Mouse (Mus musculus) intestine, embryonic 15.5 days (tissue): ENCODE measurements around the gene Ptgis. TPM values are rescaled to one million over a fixed set of nuclear protein-coding genes. Genes with fewer than 3 reads are reported as not detected.
A peak's percentile ranks its signal among the peaks of the same experiment; 100 is the strongest.

Experiments used
- ATAC-seq: fragments of 200-750 bp; cut with Nextera tagmentation; 2 replicates; pipeline ENCODE4 v1.8.0; 2017; ENCODE audit warnings: moderate TSS enrichment, moderate library complexity
- H3K27ac ChIP-seq: fragments of 300-500 bp; sonication (generic); 2 replicates; pipeline ENCODE4 v1.5.1; 2015; ENCODE audit warnings: mild to moderate bottlenecking, inconsistent platforms
- H3K27me3 ChIP-seq: fragments of 300-500 bp; sonication (generic); replicated peaks from 2 replicates; pipeline ENCODE4 v1.6.1; 2015; ENCODE audit warnings: inconsistent platforms
- H3K36me3 ChIP-seq: fragments of 300-500 bp; sonication (generic); 2 replicates; pipeline ENCODE4 v1.6.1; 2015; ENCODE audit warnings: inconsistent platforms
- H3K4me1 ChIP-seq: fragments of 300-500 bp; sonication (generic); replicated peaks from 2 replicates; pipeline ENCODE4 v1.6.1; 2015; ENCODE audit warnings: inconsistent platforms
- H3K4me2 ChIP-seq: fragments of 300-500 bp; sonication (generic); replicated peaks from 2 replicates; pipeline ENCODE4 v1.6.1; 2015; ENCODE audit warnings: mild to moderate bottlenecking, inconsistent platforms
- H3K4me3 ChIP-seq: fragments of 300-500 bp; sonication (generic); replicated peaks from 2 replicates; pipeline ENCODE4 v1.5.1; 2015; ENCODE audit warnings: inconsistent platforms
- H3K9ac ChIP-seq: fragments of 300-500 bp; sonication (generic); 2 replicates; pipeline ENCODE4 v1.6.1; 2015; ENCODE audit warnings: inconsistent platforms
- H3K9me3 ChIP-seq: fragments of 300-500 bp; sonication (generic); 2 replicates; pipeline ENCODE4 v1.6.1; 2016; ENCODE audit warnings: inconsistent platforms
- WGBS: fragments of 180-500 bp; shearing (Covaris S2); methylation state at CpG from one replicate; pipeline ENCODE4 v1.1.7; 2015; 5-methylcytosine and 5-hydroxymethylcytosine counted together
- polyA plus RNA-seq: library from polyadenylated mRNA; unstranded; fragments of >200 nt; fragmentation: Nextera tagmentation; extraction: Ambion mirVana; gene quantifications from 2 replicates; pipeline ENCODE4 v1.2.1, GENCODE M21; 2015

Gene Ptgis
- 12.0 and 13.4 TPM in 2 replicates for polyA plus RNA-seq

GRCm38 (mm10) chr2:167240008-167240964 is at the start of gene Ptgis:
Ptgis (minus strand) TSS chr2:167240604.
- 3% methylated on average over 41 of the region's 45 CpGs for WGBS
- Histone ChIP-seq H3K27me3 (no peaks in the 10 kb centered on the region; the same call in 1 of the 2 replicates), H3K27ac (peak within 1 kb of the TSS; percentile 40), H3K9me3 (no peaks in the 10 kb centered on the region), H3K36me3 (no peaks in the 10 kb centered on the region), H3K4me1 (peaks cover 12% of the 10 kb centered on the region), H3K4me3 (peak within 1 kb of the TSS; percentile 50), H3K9ac (peak within 1 kb of the TSS; percentile 56), H3K4me2 (peak within 1 kb of the TSS; percentile 88)
- ATAC-seq = peak; percentile 69

- H3K4me1 ChIP-seq = 0 out of 2 replicates have a peak, but pooled peaks cover 3% of the 10 kb centered on the region
- H3K27ac ChIP-seq = no peak overlapping the region
- H3K9ac ChIP-seq = no peak overlapping the region
- WGBS = 89% methylated on average over 13 of the region's 13 CpGs
- H3K4me2 ChIP-seq = no peak overlapping the region
- no peaks in the 10 kb centered on the region for H3K9me3 ChIP-seq
- H3K27me3 ChIP-seq = no peaks in the 10 kb centered on the region
- no peak overlapping the region for H3K4me3 ChIP-seq
- H3K36me3 ChIP-seq = no peaks in the 10 kb centered on the region
- no peak for ATAC-seq
Measured at GRCm38 (mm10) chr2:167281461-167281860, 41.1 kb upstream of the Ptgis start.

- H3K27me3 ChIP-seq = 0 out of 2 replicates have a peak, but pooled peaks cover 2% of the 10 kb centered on the region
- 80% methylated on average over 4 of the region's 4 CpGs for WGBS
- 0 out of 2 replicates have a peak, but pooled peaks cover 3% of the 10 kb centered on the region for H3K4me1 ChIP-seq
- no peak overlapping the region for H3K4me3 ChIP-seq
- no peaks in the 10 kb centered on the region for H3K36me3 ChIP-seq
- H3K4me2 ChIP-seq = no peak overlapping the region
- no peak overlapping the region for H3K9ac ChIP-seq
- H3K9me3 ChIP-seq = no peaks in the 10 kb centered on the region
- no peak overlapping the region for H3K27ac ChIP-seq
- peak; percentile 31; the same call in 1 of the 2 replicates for ATAC-seq
Measured at GRCm38 (mm10) chr2:167280986-167281310, 40.5 kb upstream of the Ptgis start.

GRCm38 (mm10) chr2:167280090-167280985 is 39.9 kb upstream of the Ptgis start:
- no peaks in the 10 kb centered on the region for H3K36me3 ChIP-seq
- H3K27ac ChIP-seq = no peak overlapping the region
- H3K27me3 ChIP-seq = 0 out of 2 replicates have a peak, but pooled peaks cover 2% of the 10 kb centered on the region
- no peaks in the 10 kb centered on the region for H3K9me3 ChIP-seq
- H3K4me1 ChIP-seq = 0 out of 2 replicates have a peak, but pooled peaks cover 3% of the 10 kb centered on the region
- H3K9ac ChIP-seq = no peak overlapping the region
- no peak overlapping the region for H3K4me3 ChIP-seq
- WGBS = 45% methylated on average over 26 of the region's 26 CpGs
- H3K4me2 ChIP-seq = no peak overlapping the region
- ATAC-seq = peak; percentile 69

- WGBS = 59% methylated on average over 17 of the region's 17 CpGs
- H3K4me2 ChIP-seq = no peak overlapping the region
- no peaks in the 10 kb centered on the region for H3K9me3 ChIP-seq
- ATAC-seq = peak; percentile 47; the same call in 1 of the 2 replicates
- H3K27ac ChIP-seq = no peak overlapping the region
- 0 out of 2 replicates have a peak, but pooled peaks cover 2% of the 10 kb centered on the region for H3K27me3 ChIP-seq
- no peaks in the 10 kb centered on the region for H3K36me3 ChIP-seq
- H3K4me1 ChIP-seq = 0 out of 2 replicates have a peak, but pooled peaks cover 3% of the 10 kb centered on the region
- no peak overlapping the region for H3K4me3 ChIP-seq
- H3K9ac ChIP-seq = no peak overlapping the region
Measured at GRCm38 (mm10) chr2:167278751-167279526, 38.5 kb upstream of the Ptgis start.

GRCm38 (mm10) chr2:167278011-167278410 is 37.6 kb upstream of the Ptgis start:
- H3K4me2 ChIP-seq = no peak overlapping the region
- no peaks in the 10 kb centered on the region for H3K9me3 ChIP-seq
- H3K27me3 ChIP-seq = 0 out of 2 replicates have a peak, but pooled peaks cover 2% of the 10 kb centered on the region
- H3K9ac ChIP-seq = no peak overlapping the region
- 0 out of 2 replicates have a peak, but pooled peaks cover 3% of the 10 kb centered on the region for H3K4me1 ChIP-seq
- no peak for ATAC-seq
- H3K27ac ChIP-seq = no peak overlapping the region
- H3K36me3 ChIP-seq = no peaks in the 10 kb centered on the region
- H3K4me3 ChIP-seq = no peak overlapping the region
- WGBS = 81% methylated on average over 7 of the region's 7 CpGs

- 0 out of 2 replicates have a peak, but pooled peaks cover 2% of the 10 kb centered on the region for H3K27me3 ChIP-seq
- H3K27ac ChIP-seq = no peak overlapping the region
- no peak overlapping the region for H3K4me2 ChIP-seq
- H3K9me3 ChIP-seq = no peaks in the 10 kb centered on the region
- H3K4me3 ChIP-seq = no peak overlapping the region
- WGBS = 80% methylated on average over 13 of the region's 13 CpGs
- no peaks in the 10 kb centered on the region for H3K36me3 ChIP-seq
- 0 out of 2 replicates have a peak, but pooled peaks cover 3% of the 10 kb centered on the region for H3K4me1 ChIP-seq
- H3K9ac ChIP-seq = no peak overlapping the region
- ATAC-seq = no peak
Measured at GRCm38 (mm10) chr2:167277026-167277425, 36.6 kb upstream of the Ptgis start.

GRCm38 (mm10) chr2:167275856-167276255 is 35.5 kb upstream of the Ptgis start:
- H3K9me3 ChIP-seq = no peaks in the 10 kb centered on the region
- 0 out of 2 replicates have a peak, but pooled peaks cover 1% of the 10 kb centered on the region for H3K4me1 ChIP-seq

GRCm38 (mm10) chr2:167274713-167275465 is 34.5 kb upstream of the Ptgis start:
- H3K9me3 ChIP-seq = no peaks in the 10 kb centered on the region

More at GRCm38 (mm10) chr2:167275856-167276255, 35.5 kb upstream of the Ptgis start:
- H3K4me2 ChIP-seq = no peak overlapping the region
- 89% methylated on average over 10 of the region's 10 CpGs for WGBS
- H3K36me3 ChIP-seq = no peaks in the 10 kb centered on the region
- H3K9ac ChIP-seq = no peak overlapping the region
- no peak for ATAC-seq
- 0 out of 2 replicates have a peak, but pooled peaks cover 2% of the 10 kb centered on the region for H3K27me3 ChIP-seq
- H3K4me3 ChIP-seq = no peak overlapping the region
- no peak overlapping the region for H3K27ac ChIP-seq

GRCm38 (mm10) chr2:167273206-167273740 is 32.9 kb upstream of the Ptgis start:
- Histone ChIP-seq H3K36me3 (no peaks in the 10 kb centered on the region), H3K27ac (no peak overlapping the region), H3K4me1 (no peaks in the 10 kb centered on the region), H3K9ac (no peak overlapping the region), H3K27me3 (0 out of 2 replicates have a peak, but pooled peaks cover 2% of the 10 kb centered on the region), H3K4me2 (no peak overlapping the region), H3K4me3 (no peak overlapping the region), H3K9me3 (no peaks in the 10 kb centered on the region)
- ATAC-seq = no peak
- WGBS = 79% methylated on average over 13 of the region's 13 CpGs

More at GRCm38 (mm10) chr2:167274713-167275465, 34.5 kb upstream of the Ptgis start:
- 55% methylated on average over 10 of the region's 10 CpGs for WGBS
- H3K4me3 ChIP-seq = no peak overlapping the region
- H3K27me3 ChIP-seq = 0 out of 2 replicates have a peak, but pooled peaks cover 2% of the 10 kb centered on the region
- H3K4me1 ChIP-seq = no peaks in the 10 kb centered on the region
- no peak overlapping the region for H3K9ac ChIP-seq
- no peak for ATAC-seq
- no peak overlapping the region for H3K4me2 ChIP-seq
- no peak overlapping the region for H3K27ac ChIP-seq
- H3K36me3 ChIP-seq = no peaks in the 10 kb centered on the region
